Mouse (Mus musculus): ENCODE measurements around the gene Usp48.

- TF ChIP-seq GATA1 (IDR thresholded peaks at IDR 0.05; ENCODE audit: borderline replicate concordance, low read length) (no peak), FLI1 (IDR thresholded peaks at IDR 0.05; ENCODE audit: low read length) (no peak)
These were observed 23.7 kb upstream of the Usp48 start for GRCm38 (mm10) chr4:137569873-137570272.

Data from megakaryocyte, embryonic 14.5 days (primary cell).